Mouse (Mus musculus): ENCODE measurements around the gene Gm49373.

DNA sequence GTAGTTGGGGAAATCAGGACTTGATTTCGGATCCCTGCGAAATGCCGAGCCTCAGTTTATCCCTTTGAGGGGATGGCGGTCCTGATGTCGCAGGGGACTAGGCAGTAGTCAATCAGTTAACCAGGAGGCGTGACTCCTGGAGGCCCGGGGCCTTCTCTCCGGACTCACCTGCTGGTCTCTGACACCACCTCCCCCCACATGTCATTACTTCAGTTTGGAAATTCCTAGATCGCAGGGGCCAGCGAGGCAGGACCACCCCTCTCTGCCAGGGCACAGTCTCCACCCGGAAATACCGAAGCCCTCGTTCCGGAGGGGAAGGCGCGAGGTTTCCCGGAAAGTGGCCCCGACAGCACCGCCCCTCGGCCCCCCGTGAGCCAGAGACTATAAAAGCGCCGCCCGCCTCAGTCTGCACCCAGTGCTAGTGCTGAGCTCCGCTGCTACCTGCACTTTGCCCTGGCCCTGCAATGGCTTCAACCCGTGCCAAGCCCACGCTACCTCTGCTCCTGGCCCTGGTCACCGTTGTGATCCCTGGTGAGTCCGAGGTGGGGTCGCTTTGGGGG, 57.2 kb downstream of the Gm49373 start, which contains the start of gene Icam1:
- no peak for TF ChIP-seq CTCF (IDR thresholded peaks at IDR 0.05)
- TF ChIP-seq POLR2A (IDR thresholded peaks at IDR 0.05; ENCODE audit: insufficient read depth, low read depth, low read length), result peak; percentile 90

Measured in heart, adult 2 months (tissue).